Mouse (Mus musculus): ENCODE measurements at regions not wholly inside any gene's neighbourhood (a gene's known extent, or its start where the extent isn't known, plus 50 kb on each side); places are given as distances from the start of the nearest gene placed in this dataset.

DNA sequence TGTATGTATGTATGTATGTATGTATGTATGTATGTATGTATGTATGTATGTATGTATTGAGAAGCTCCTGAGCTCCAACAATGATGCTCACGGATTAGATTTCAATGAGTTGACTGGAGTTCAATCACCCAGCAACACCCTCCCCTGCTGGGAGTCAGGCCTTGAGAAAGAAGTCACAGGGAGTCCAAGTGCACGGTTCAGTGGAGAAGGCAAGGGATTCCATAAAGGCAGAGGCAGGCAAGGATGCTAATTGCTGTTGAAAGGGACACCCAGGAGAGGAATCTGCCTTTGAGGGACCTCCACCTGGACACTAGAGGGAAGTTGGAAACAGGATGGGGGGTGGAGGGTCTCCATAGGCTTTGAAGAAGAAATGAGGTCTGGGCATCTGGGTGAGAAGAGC lies 331.2 kb upstream of the Zfp462 start:
- no peak for DNase-seq (ENCODE audit: extremely low read depth, low read depth, low spot score)
- 90% methylated on average over 2 of the region's 2 CpGs for WGBS
- Histone ChIP-seq H3K4me3 (ENCODE audit: insufficient read depth, low read depth, low read length) (no peak overlapping the region), H3K4me1 (ENCODE audit: control insufficient read depth, insufficient read depth, low read length) (peaks cover 10% of the 10 kb centered on the region), H3K27me3 (ENCODE audit: control insufficient read depth, insufficient read depth, low read length) (no peaks in the 10 kb centered on the region), H3K9ac (ENCODE audit: low read depth, low read length) (no peak overlapping the region), H3K79me2 (ENCODE audit: control insufficient read depth, insufficient read depth, low read length) (no peaks in the 10 kb centered on the region), H3K36me3 (ENCODE audit: control insufficient read depth, insufficient read depth, low read length) (no peaks in the 10 kb centered on the region), H3K27ac (replicated peaks; ENCODE audit: insufficient read depth, low read depth, low read length) (no peak overlapping the region)
- TF ChIP-seq POLR2A (IDR thresholded peaks at IDR 0.05; ENCODE audit: extremely low read depth, insufficient read depth, low read length) (no peak), CTCF (IDR thresholded peaks at IDR 0.05; ENCODE audit: low read depth, low read length) (no peak)

DNA sequence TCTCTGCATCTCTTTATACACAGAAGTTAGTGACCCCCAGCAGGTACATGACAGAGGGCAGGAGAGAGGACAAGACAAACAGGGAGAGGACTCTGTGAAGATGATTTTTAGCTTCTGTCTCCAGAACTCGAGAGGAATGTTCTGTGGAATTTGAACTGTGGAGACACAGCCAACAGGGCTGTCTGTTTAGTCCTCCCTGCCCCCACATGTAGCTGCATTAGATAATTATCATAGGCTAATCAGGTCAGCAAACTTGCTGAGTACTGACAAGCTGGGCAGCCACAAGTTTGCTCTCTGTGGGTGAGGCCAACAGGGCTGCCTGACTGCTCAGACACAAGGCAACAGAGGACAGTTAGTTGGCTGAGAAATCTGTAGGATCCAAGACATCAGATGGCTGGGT lies 329.0 kb upstream of the Zfp462 start:
- 10% methylated on average over 1 of the region's 1 CpGs for WGBS

DNA sequence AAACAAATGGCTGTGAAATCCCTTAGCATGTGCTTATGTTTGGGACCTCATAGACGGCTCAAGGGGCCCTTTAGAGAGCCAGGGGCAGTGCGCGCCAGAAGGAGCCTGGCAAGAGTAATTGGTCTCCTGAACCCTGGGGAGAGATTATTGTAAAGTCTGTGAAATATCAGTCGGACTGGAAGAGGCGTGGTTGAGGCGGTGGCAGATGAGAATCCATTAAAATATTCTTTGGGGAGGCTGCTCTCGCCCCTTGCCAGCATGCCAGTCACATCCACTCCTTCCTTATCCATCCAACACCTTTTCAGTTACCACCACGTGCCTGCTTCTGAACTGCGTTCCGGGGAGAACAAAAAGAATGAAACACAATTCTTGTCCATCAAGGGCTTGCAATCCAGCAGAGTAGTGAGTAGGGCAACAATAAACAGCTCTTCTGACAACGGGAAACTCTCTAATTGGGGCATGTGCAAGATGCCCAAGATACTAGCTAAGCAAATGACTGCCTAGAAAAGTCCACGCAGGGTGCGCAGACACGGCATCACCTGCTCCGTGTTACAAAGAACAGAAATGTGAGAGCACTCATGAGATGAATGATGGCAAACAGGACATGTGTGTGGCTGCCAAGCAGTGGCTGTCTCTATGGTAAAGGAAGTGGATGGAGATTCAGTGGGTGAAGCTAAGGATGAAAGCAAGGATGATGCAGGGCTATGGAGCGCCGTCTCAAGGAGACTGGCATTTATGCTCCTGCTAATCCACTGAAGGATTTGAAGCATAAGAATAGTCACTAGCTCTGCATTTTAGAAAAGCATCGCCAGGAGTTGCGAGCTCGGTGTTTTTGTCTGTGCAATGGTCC lies 320.6 kb upstream of the Zfp462 start:
- Histone ChIP-seq H3K27me3 (ENCODE audit: control insufficient read depth, insufficient read depth, low read length) (no peaks in the 10 kb centered on the region), H3K27ac (replicated peaks; ENCODE audit: insufficient read depth, low read depth, low read length) (no peak overlapping the region), H3K36me3 (ENCODE audit: control insufficient read depth, insufficient read depth, low read length) (no peaks in the 10 kb centered on the region), H3K79me2 (ENCODE audit: control insufficient read depth, insufficient read depth, low read length) (no peaks in the 10 kb centered on the region), H3K9ac (ENCODE audit: low read depth, low read length) (no peak overlapping the region), H3K4me3 (ENCODE audit: insufficient read depth, low read depth, low read length) (no peak overlapping the region), H3K4me1 (ENCODE audit: control insufficient read depth, insufficient read depth, low read length) (no peaks in the 10 kb centered on the region)
- TF ChIP-seq CTCF (IDR thresholded peaks at IDR 0.05; ENCODE audit: low read depth, low read length), result no peak
- TF ChIP-seq POLR2A (IDR thresholded peaks at IDR 0.05; ENCODE audit: extremely low read depth, insufficient read depth, low read length), result no peak
- DNase-seq (ENCODE audit: extremely low read depth, low read depth, low spot score), result no peak
- WGBS, result 92% methylated on average over 20 of the region's 20 CpGs

More for the DNA sequence above, 329.0 kb upstream of the Zfp462 start:
- H3K4me1 ChIP-seq (ENCODE audit: control insufficient read depth, insufficient read depth, low read length), result peaks cover 10% of the 10 kb centered on the region
- no peaks in the 10 kb centered on the region for H3K36me3 ChIP-seq (ENCODE audit: control insufficient read depth, insufficient read depth, low read length)
- no peaks in the 10 kb centered on the region for H3K79me2 ChIP-seq (ENCODE audit: control insufficient read depth, insufficient read depth, low read length)
- DNase-seq (ENCODE audit: extremely low read depth, low read depth, low spot score), result peak; percentile 91
- H3K9ac ChIP-seq (ENCODE audit: low read depth, low read length), result no peak overlapping the region
- TF ChIP-seq CTCF (IDR thresholded peaks at IDR 0.05; ENCODE audit: low read depth, low read length), result no peak
- no peak for TF ChIP-seq POLR2A (IDR thresholded peaks at IDR 0.05; ENCODE audit: extremely low read depth, insufficient read depth, low read length)
- no peaks in the 10 kb centered on the region for H3K27me3 ChIP-seq (ENCODE audit: control insufficient read depth, insufficient read depth, low read length)
- no peak overlapping the region for H3K4me3 ChIP-seq (ENCODE audit: insufficient read depth, low read depth, low read length)
- H3K27ac ChIP-seq (replicated peaks; ENCODE audit: insufficient read depth, low read depth, low read length), result 0 out of 2 replicates have a peak overlapping the region, but pooled peaks have one; percentile 25

DNA sequence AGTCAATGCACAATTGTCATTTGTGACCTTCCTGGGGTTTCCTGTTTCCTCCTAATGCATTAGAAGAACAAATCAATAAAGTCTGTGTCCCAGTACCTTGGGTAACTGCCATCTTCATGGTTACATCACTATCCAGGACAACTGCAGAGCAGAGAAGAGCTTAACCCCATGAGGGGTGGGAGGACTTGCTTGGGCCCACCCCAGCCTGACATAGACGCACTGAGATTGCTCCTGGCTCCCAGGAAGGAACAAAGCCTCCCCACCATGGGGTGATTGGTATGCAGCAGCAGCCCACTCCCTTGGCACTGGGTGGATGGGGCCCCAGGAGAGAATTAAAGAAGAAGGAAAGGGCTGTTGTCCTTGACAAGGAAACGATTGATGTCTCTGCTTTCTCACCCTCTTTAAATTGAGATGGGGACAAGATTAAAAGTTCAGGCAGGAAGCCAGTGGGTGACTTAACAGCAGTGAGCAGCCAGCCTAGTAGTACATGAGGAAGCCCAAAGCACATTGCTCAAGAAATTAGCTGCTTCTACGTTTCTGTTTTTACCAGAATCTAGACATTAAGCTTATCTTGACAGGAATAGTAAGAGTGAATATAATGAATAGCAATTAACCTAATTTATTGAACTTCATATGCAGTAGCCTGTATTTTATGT lies 307.7 kb upstream of the Zfp462 start:
- Histone ChIP-seq H3K36me3 (ENCODE audit: control insufficient read depth, insufficient read depth, low read length) (no peaks in the 10 kb centered on the region), H3K27ac (replicated peaks; ENCODE audit: insufficient read depth, low read depth, low read length) (no peak overlapping the region), H3K9ac (ENCODE audit: low read depth, low read length) (no peak overlapping the region), H3K4me3 (ENCODE audit: insufficient read depth, low read depth, low read length) (no peak overlapping the region), H3K4me1 (ENCODE audit: control insufficient read depth, insufficient read depth, low read length) (peaks cover 3% of the 10 kb centered on the region; the same call in 1 of the 2 replicates), H3K27me3 (ENCODE audit: control insufficient read depth, insufficient read depth, low read length) (no peaks in the 10 kb centered on the region), H3K79me2 (ENCODE audit: control insufficient read depth, insufficient read depth, low read length) (no peaks in the 10 kb centered on the region)
- peak; percentile 77 for DNase-seq (ENCODE audit: extremely low read depth, low read depth, low spot score)
- TF ChIP-seq POLR2A (IDR thresholded peaks at IDR 0.05; ENCODE audit: extremely low read depth, insufficient read depth, low read length) (no peak), CTCF (IDR thresholded peaks at IDR 0.05; ENCODE audit: low read depth, low read length) (no peak)
- 35% methylated on average over 3 of the region's 3 CpGs for WGBS

DNA sequence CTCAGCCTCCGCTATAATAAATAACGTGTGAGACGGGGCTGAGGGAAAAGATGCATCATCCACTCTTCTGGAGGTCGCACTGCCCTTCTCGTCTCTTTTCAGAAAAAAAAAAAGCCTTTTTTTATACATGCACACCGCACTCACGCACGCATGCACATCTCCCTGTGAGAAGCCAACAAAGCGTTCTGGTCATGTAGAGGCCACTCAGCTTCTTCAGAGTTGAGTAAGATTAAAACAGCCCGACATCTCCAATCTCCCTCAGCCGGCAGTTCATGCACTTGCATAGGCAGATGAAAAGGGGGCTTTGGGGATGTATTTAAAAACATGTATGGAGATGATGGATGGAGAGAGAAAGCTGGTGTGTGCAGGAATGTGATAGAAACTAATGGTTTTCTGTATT lies 298.8 kb upstream of the Zfp462 start:
- no peaks in the 10 kb centered on the region for H3K27me3 ChIP-seq (ENCODE audit: control insufficient read depth, insufficient read depth, low read length)
- TF ChIP-seq CTCF (IDR thresholded peaks at IDR 0.05; ENCODE audit: low read depth, low read length) (no peak), POLR2A (IDR thresholded peaks at IDR 0.05; ENCODE audit: extremely low read depth, insufficient read depth, low read length) (no peak)
- no peak overlapping the region for H3K27ac ChIP-seq (replicated peaks; ENCODE audit: insufficient read depth, low read depth, low read length)
- 91% methylated on average over 11 of the region's 11 CpGs for WGBS
- H3K36me3 ChIP-seq (ENCODE audit: control insufficient read depth, insufficient read depth, low read length), result no peaks in the 10 kb centered on the region
- no peak overlapping the region for H3K9ac ChIP-seq (ENCODE audit: low read depth, low read length)
- no peaks in the 10 kb centered on the region for H3K79me2 ChIP-seq (ENCODE audit: control insufficient read depth, insufficient read depth, low read length)
- H3K4me1 ChIP-seq (ENCODE audit: control insufficient read depth, insufficient read depth, low read length), result no peaks in the 10 kb centered on the region
- DNase-seq (ENCODE audit: extremely low read depth, low read depth, low spot score), result no peak
- H3K4me3 ChIP-seq (ENCODE audit: insufficient read depth, low read depth, low read length), result no peak overlapping the region

DNA sequence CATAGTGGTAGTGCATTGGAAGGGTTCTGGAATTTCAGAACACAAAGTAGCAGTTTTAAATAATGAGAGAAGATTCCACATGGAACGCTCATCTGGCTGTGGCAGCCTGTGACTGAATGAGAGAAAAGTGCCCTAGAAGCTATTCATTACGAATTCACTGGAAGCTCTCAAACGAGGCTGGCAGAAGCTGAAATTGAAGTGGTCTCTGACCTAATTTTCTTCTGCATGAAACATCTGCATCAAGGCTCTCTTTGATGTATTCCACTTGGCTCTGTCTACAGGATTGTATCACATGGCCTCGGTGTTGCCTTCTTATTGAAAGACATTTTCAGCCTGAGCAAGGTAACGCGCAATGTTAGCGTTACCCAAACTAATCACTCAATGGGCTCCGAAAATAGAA lies 298.4 kb upstream of the Zfp462 start:
- Histone ChIP-seq H3K36me3 (ENCODE audit: control insufficient read depth, insufficient read depth, low read length) (no peaks in the 10 kb centered on the region), H3K27me3 (ENCODE audit: control insufficient read depth, insufficient read depth, low read length) (no peaks in the 10 kb centered on the region), H3K79me2 (ENCODE audit: control insufficient read depth, insufficient read depth, low read length) (no peaks in the 10 kb centered on the region), H3K4me1 (ENCODE audit: control insufficient read depth, insufficient read depth, low read length) (no peaks in the 10 kb centered on the region), H3K4me3 (ENCODE audit: insufficient read depth, low read depth, low read length) (no peak overlapping the region), H3K27ac (replicated peaks; ENCODE audit: insufficient read depth, low read depth, low read length) (no peak overlapping the region), H3K9ac (ENCODE audit: low read depth, low read length) (no peak overlapping the region)
- DNase-seq (ENCODE audit: extremely low read depth, low read depth, low spot score), result no peak
- TF ChIP-seq CTCF (IDR thresholded peaks at IDR 0.05; ENCODE audit: low read depth, low read length) (no peak), POLR2A (IDR thresholded peaks at IDR 0.05; ENCODE audit: extremely low read depth, insufficient read depth, low read length) (no peak)
- 81% methylated on average over 8 of the region's 8 CpGs for WGBS

Measured in liver, adult 2 months (tissue).